Mouse (Mus musculus) spleen, adult 2 months (tissue): ENCODE measurements at regions not wholly inside any gene's neighbourhood (a gene's known extent, or its start where the extent isn't known, plus 50 kb on each side); places are given as distances from the start of the nearest gene placed in this dataset.

Source experiments
- DNase-seq, 2 experiments: peaks; one replicate each; pipeline versions ENCODE4 v3.0.0 to v3.0.0-alpha.2; 2012 to 2021; ENCODE audit warnings: low spot score in 2 of 2, low read depth in 1 of 2
- H3K27ac ChIP-seq: fragments of 200-500 bp; 2 replicates; pipeline ENCODE4 v1.5.1; 2012; ENCODE audit warnings: low read length, inconsistent platforms; ENCODE audit not compliant: insufficient read depth
- H3K27me3 ChIP-seq: fragments of 200-500 bp; 2 replicates; pipeline ENCODE4 v1.6.1; 2012; ENCODE audit warnings: mild to moderate bottlenecking, moderate library complexity, low read length, inconsistent platforms; ENCODE audit not compliant: control insufficient read depth, insufficient read depth
- H3K36me3 ChIP-seq: fragments of 200-500 bp; 2 replicates; pipeline ENCODE4 v1.6.1; 2012; ENCODE audit warnings: mild to moderate bottlenecking, low read length, inconsistent platforms; ENCODE audit not compliant: control insufficient read depth, insufficient read depth
- H3K4me1 ChIP-seq: fragments of 200-500 bp; 2 replicates; pipeline ENCODE4 v1.6.1; 2011; ENCODE audit warnings: inconsistent platforms; ENCODE audit not compliant: control insufficient read depth, insufficient read depth, insufficient read length
- H3K4me3 ChIP-seq: fragments of 200-500 bp; 2 replicates; pipeline ENCODE4 v1.5.1; 2011; ENCODE audit warnings: mild to moderate bottlenecking, inconsistent platforms; ENCODE audit not compliant: insufficient read depth, insufficient read length; ENCODE audit errors: extremely low read depth
- CTCF ChIP-seq: fragments of 200-500 bp; IDR thresholded peaks from 2 replicates; pipeline ENCODE4 v1.5.1; 2011; ENCODE audit warnings: mild to moderate bottlenecking, inconsistent platforms; ENCODE audit not compliant: insufficient read depth, insufficient read length, insufficient replicate concordance; ENCODE audit errors: extremely low read depth
- POLR2A ChIP-seq: fragments of 200-500 bp; IDR thresholded peaks from 2 replicates; pipeline ENCODE4 v1.6.1; 2011; ENCODE audit warnings: low read depth, low read length, inconsistent platforms
- WGBS: fragments of 180-500 bp; shearing (Covaris S2); methylation state at CpG from one replicate; pipeline ENCODE4 v1.1.7; 2018; 5-methylcytosine and 5-hydroxymethylcytosine counted together

DNA sequence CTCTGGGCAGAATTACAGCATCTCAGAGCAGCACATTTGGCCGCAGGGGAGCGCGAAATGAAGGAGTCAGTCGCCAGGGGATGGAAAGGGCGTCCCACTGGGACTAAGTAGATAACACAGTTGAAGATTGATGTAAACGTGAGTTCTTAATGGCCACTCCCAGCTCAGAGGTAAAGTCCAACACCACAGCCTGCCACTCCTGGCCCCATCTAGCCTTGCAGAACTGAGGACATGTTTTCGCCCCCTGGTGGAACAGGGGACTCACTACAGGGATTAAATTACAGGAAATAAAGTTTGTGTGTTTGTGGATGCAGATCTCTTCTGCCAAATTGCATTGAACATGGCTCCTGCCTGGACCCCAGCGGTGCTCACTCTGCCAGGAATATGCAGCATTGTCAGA, 76.7 kb upstream of the Shisa3 start:
- no peak for DNase-seq
- TF ChIP-seq POLR2A, result no peak
- TF ChIP-seq CTCF, result no peak
- no peaks in the 10 kb centered on the region for H3K27me3 ChIP-seq
- H3K27ac ChIP-seq, result no peak overlapping the region
- no peaks in the 10 kb centered on the region for H3K36me3 ChIP-seq
- 54% methylated on average over 8 of the region's 8 CpGs for WGBS
- no peak overlapping the region for H3K4me3 ChIP-seq
- H3K4me1 ChIP-seq, result no peaks in the 10 kb centered on the region

DNA sequence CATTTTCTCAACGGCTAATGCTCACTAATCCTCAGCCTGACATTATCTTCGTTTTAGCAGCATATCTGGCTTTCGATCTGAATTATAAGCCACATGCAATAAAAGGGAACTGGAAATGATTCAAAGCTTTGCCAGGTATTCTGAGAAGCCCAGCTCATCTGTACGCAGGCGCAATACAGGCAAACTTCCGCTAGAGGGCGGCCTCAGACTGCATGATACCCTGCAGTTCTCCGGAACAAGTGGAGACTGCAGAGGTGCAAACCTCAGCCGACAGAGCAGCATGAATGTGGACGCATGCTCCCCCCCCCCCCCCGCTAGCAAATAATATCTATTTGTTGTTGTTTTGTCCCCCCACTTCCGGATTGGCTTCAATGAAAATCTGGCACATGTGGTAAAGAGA, 75.3 kb upstream of the Shisa3 start:
- 2% methylated on average over 12 of the region's 12 CpGs for WGBS
- Histone ChIP-seq H3K4me3 (no peak overlapping the region), H3K4me1 (no peaks in the 10 kb centered on the region), H3K36me3 (no peaks in the 10 kb centered on the region), H3K27ac (no peak overlapping the region), H3K27me3 (no peaks in the 10 kb centered on the region)
- DNase-seq, result peak; percentile 35 to 66
- TF ChIP-seq POLR2A (no peak), CTCF (peak; percentile 90; the same call in 1 of the 2 replicates)

GRCm38 (mm10) chr5:67532756-67533255, 74.9 kb upstream of the Shisa3 start:
- 65% methylated on average over 15 of the region's 15 CpGs for WGBS
- Histone ChIP-seq H3K27ac (no peak overlapping the region), H3K27me3 (no peaks in the 10 kb centered on the region), H3K36me3 (no peaks in the 10 kb centered on the region), H3K4me3 (no peak overlapping the region), H3K4me1 (no peaks in the 10 kb centered on the region)
- TF ChIP-seq CTCF, result no peak
- no peak for TF ChIP-seq POLR2A
- no peak for DNase-seq

GRCm38 (mm10) chr5:67534056-67534455, 73.6 kb upstream of the Shisa3 start:
- WGBS, result 76% methylated on average over 7 of the region's 7 CpGs
- Histone ChIP-seq H3K27ac (no peak overlapping the region), H3K4me3 (no peak overlapping the region), H3K36me3 (no peaks in the 10 kb centered on the region), H3K4me1 (no peaks in the 10 kb centered on the region), H3K27me3 (no peaks in the 10 kb centered on the region)
- no peak for TF ChIP-seq CTCF
- no peak for TF ChIP-seq POLR2A
- DNase-seq, result no peak

DNA sequence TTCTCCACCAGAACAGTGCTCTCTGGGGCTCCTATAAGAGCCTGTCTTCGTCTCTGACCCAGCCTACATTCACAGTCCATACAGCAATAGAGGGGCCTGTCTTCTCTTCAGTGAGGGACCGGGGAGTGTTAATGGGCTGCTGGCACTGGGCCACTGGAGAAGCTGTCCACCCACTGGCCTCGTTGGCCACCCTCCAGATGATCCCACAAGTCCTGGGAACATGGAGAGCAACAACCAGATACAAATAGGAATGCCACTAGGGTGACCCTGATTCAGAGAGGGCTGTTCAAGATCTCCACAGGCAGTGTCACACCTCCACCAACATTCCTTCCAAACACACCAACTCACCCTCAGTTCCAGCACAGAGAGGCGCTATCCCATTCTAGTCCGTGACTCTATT, 69.7 kb upstream of the Shisa3 start:
- TF ChIP-seq POLR2A, result no peak
- TF ChIP-seq CTCF, result no peak
- Histone ChIP-seq H3K27me3 (no peaks in the 10 kb centered on the region), H3K4me3 (no peak overlapping the region), H3K36me3 (no peaks in the 10 kb centered on the region), H3K4me1 (no peaks in the 10 kb centered on the region), H3K27ac (no peak overlapping the region)
- no peak for DNase-seq
- 84% methylated on average over 5 of the region's 5 CpGs for WGBS

DNA sequence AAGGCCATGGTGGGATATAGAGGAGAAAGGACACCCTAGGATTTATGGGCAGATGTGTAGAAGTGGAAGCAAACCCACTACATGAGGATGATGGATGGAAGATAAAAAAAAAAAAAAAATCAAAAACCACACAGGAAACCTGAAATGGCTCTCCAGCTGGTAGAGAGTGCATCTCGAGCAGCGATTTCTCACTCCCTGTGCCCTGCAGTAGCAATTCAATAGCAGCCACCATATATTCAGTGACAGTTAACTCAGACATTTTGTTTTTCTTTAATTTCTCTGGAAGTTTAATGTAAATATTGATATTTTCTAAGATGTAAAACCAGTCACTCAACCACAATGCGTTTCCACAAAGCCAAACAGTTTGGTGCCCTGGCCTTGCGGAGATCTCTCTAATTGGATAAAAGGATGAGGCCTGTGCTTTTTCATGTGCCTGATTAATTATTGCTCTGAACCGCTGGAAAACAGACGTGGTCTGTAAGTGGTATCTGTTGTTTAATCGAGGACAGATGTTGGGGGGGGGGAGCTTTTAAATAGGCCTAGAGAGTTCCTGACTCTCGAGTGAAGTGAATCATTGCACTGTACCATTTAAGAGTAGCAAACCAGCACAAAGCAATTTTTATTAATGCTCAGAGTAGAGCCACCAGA, 68.0 kb upstream of the Shisa3 start:
- Histone ChIP-seq H3K27me3 (no peaks in the 10 kb centered on the region), H3K27ac (no peak overlapping the region), H3K4me1 (no peaks in the 10 kb centered on the region), H3K4me3 (no peak overlapping the region), H3K36me3 (no peaks in the 10 kb centered on the region)
- no peak for TF ChIP-seq POLR2A
- no peak for DNase-seq
- WGBS, result 67% methylated on average over 8 of the region's 8 CpGs

DNA sequence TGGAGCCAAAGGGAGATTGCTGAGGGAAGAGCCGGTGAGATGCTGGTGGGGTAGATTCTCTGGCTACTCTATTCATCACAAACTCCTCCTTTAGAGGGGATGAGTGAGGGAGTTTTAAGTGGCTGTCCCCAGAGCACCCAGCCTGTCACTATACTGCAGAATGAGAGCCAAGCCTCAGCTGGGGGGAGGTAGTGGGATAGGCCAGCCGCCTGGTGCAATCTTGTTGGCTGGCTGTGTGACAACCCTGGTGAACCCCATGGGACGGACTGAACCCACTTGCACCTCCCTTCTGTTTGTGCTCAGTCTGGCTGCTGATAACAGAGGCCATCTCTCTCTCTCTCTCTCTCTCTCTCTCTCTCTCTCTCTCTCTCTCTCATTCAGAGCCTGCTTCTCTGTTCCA, 65.8 kb upstream of the Shisa3 start:
- Histone ChIP-seq H3K4me1 (no peaks in the 10 kb centered on the region), H3K27ac (no peak overlapping the region), H3K27me3 (no peaks in the 10 kb centered on the region), H3K4me3 (no peak overlapping the region), H3K36me3 (no peaks in the 10 kb centered on the region)
- DNase-seq, result no peak
- TF ChIP-seq CTCF (no peak), POLR2A (no peak)
- 60% methylated on average over 3 of the region's 3 CpGs for WGBS
